Mouse (Mus musculus): ENCODE measurements around the gene Ubap2l.

- no peak for TF ChIP-seq CTCF (IDR thresholded peaks at IDR 0.05; ENCODE audit: low read depth, low read length)
- no peak for TF ChIP-seq POLR2A (IDR thresholded peaks at IDR 0.05; ENCODE audit: extremely low read depth, insufficient read depth, low read length)
Measured at GRCm38 (mm10) chr3:90016626-90017025, 35.8 kb downstream of the Ubap2l start.

Data from liver, adult 2 months (tissue).